Mouse (Mus musculus) thymus, adult 2 months (tissue): ENCODE measurements around the gene Aqp5. TPM values are rescaled to one million over a fixed set of nuclear protein-coding genes. Genes with fewer than 3 reads are reported as not detected.

Source experiments
- DNase-seq: peaks from one replicate; pipeline ENCODE4 v3.0.0; 2021
- H3K27ac ChIP-seq: fragments of 200-500 bp; 2 replicates; pipeline ENCODE4 v1.5.1; 2012; ENCODE audit warnings: low read length, control low read depth; ENCODE audit not compliant: control insufficient read depth, insufficient read depth
- H3K27me3 ChIP-seq: fragments of 200-500 bp; 2 replicates; pipeline ENCODE4 v1.6.1; 2012; ENCODE audit warnings: mild to moderate bottlenecking, low read length, moderate library complexity, mixed read lengths; ENCODE audit not compliant: control insufficient read depth, insufficient read depth
- H3K36me3 ChIP-seq: fragments of 200-500 bp; 2 replicates; pipeline ENCODE4 v1.6.1; 2012; ENCODE audit warnings: mild to moderate bottlenecking, low read length, moderate library complexity; ENCODE audit not compliant: control insufficient read depth, insufficient read depth
- H3K4me1 ChIP-seq: fragments of 200-500 bp; replicated peaks from 2 replicates; pipeline ENCODE4 v1.6.1; 2012; ENCODE audit warnings: low read length; ENCODE audit not compliant: control insufficient read depth, insufficient read depth
- H3K4me3 ChIP-seq: fragments of 200-500 bp; 2 replicates; pipeline ENCODE4 v1.5.1; 2012; ENCODE audit warnings: mild to moderate bottlenecking, low read length, control low read depth, moderate library complexity; ENCODE audit not compliant: control insufficient read depth, insufficient read depth
- CTCF ChIP-seq: fragments of 200-500 bp; IDR thresholded peaks from 2 replicates; pipeline ENCODE4 v1.5.1; 2012; ENCODE audit warnings: mild to moderate bottlenecking, control low read depth, low read length, moderate library complexity, borderline replicate concordance; ENCODE audit not compliant: control insufficient read depth, poor library complexity, insufficient read depth; ENCODE audit errors: extremely low read depth
- POLR2A ChIP-seq: fragments of 200-500 bp; IDR thresholded peaks from 2 replicates; pipeline ENCODE4 v1.6.1; 2012; ENCODE audit warnings: mild to moderate bottlenecking, low read length, control low read depth, moderate library complexity; ENCODE audit not compliant: control insufficient read depth, poor library complexity, insufficient read depth; ENCODE audit errors: extremely low read depth
- WGBS: fragments of 180-500 bp; shearing (Covaris S2); methylation state at CpG from one replicate; pipeline ENCODE4 v1.1.7; 2018; 5-methylcytosine and 5-hydroxymethylcytosine counted together
- polyA plus RNA-seq: library from polyadenylated mRNA; depleted of rRNA; stranded (reverse); fragments of >200 nt; gene quantifications from 2 replicates; pipeline ENCODE4 v1.2.3, GENCODE M21; 2012

The Aqp5 gene
- polyA plus RNA-seq, 1 experiment: 3.3 TPM

DNA sequence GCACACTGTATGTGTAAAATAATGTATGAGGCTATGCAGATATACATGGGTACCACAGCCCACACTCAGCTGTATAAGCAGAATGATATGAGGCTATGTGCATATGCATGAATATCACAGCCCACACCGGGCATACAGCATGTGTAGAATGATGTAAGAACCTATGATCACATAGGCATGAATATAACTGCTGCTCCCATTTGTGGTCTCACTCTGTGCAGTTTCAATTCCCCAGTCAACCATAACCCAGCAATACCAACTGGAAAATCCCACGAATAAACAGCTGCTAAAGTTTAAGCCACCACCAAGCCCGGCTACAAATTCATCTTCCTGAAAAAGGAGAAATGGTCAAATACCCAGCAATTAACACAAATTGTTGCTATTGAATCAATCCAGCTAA is 28.0 kb downstream of the Aqp5 start:
- Histone ChIP-seq H3K27me3 (no peaks in the 10 kb centered on the region; the same call in 1 of the 2 replicates), H3K27ac (no peak overlapping the region), H3K4me1 (no peaks in the 10 kb centered on the region), H3K36me3 (peaks cover 39% of the 10 kb centered on the region), H3K4me3 (no peak overlapping the region)
- WGBS: 85% methylated on average over 3 of the region's 3 CpGs
- no peak for DNase-seq
- TF ChIP-seq CTCF: no peak
- TF ChIP-seq POLR2A: no peak

- Histone ChIP-seq H3K4me3 (no peak overlapping the region), H3K27ac (no peak overlapping the region), H3K27me3 (no peaks in the 10 kb centered on the region), H3K36me3 (peaks cover 50% of the 10 kb centered on the region), H3K4me1 (no peaks in the 10 kb centered on the region)
- WGBS: 93% methylated on average over 4 of the region's 4 CpGs
- DNase-seq: no peak
- TF ChIP-seq CTCF (no peak), POLR2A (no peak)
These were observed 29.2 kb downstream of the Aqp5 start for GRCm38 (mm10) chr15:99619821-99620220.

DNA sequence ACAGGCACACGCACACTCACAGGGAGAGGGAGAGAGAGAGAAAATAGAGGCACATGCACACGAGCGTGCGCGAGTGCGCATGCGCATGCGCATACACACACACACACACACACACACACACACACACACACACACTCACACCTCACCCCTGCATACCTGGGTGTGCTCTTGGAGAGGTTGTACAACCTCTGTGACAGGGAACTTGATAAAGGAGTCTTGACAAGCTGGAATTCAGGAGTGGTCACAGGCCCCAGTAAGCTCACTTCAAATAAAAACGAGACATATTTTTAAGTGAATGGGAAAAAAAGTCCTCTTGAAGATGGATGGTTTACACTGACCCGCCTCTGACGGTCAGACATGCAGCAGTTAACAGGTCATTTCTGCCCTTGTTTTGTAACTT is 31.5 kb downstream of the Aqp5 start:
- peaks cover 72% of the 10 kb centered on the region for H3K36me3 ChIP-seq
- no peaks in the 10 kb centered on the region for H3K27me3 ChIP-seq
- H3K4me3 ChIP-seq: no peak overlapping the region
- H3K27ac ChIP-seq: no peak overlapping the region
- TF ChIP-seq POLR2A (no peak), CTCF (no peak)
- 96% methylated on average over 11 of the region's 11 CpGs for WGBS
- no peak for DNase-seq
- no peaks in the 10 kb centered on the region for H3K4me1 ChIP-seq

DNA sequence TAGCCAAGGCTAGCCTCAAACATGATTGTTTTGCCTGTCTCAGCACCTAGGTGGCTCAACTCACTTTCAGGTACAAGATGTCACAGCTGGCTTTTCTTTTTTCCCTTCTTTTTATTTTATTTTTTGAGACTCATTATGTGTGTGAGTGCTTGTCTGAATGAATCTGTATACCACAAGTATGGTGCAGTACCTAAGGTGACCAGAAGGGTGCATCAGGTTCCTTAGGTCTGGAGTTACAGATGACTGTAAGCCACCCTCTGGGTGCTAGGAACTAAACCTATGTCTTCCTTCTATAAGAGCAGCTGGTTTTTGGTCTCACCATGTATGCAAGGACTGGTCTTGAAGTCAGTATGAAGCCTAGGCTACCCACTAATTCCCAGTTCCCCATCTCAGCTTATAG is 41.0 kb downstream of the Aqp5 start:
- no peaks in the 10 kb centered on the region for H3K27me3 ChIP-seq
- peak; percentile 28 for DNase-seq
- H3K4me1 ChIP-seq: no peaks in the 10 kb centered on the region
- no peak overlapping the region for H3K4me3 ChIP-seq
- TF ChIP-seq CTCF: no peak
- TF ChIP-seq POLR2A: no peak
- H3K27ac ChIP-seq: no peak overlapping the region
- peaks cover 91% of the 10 kb centered on the region for H3K36me3 ChIP-seq

DNA sequence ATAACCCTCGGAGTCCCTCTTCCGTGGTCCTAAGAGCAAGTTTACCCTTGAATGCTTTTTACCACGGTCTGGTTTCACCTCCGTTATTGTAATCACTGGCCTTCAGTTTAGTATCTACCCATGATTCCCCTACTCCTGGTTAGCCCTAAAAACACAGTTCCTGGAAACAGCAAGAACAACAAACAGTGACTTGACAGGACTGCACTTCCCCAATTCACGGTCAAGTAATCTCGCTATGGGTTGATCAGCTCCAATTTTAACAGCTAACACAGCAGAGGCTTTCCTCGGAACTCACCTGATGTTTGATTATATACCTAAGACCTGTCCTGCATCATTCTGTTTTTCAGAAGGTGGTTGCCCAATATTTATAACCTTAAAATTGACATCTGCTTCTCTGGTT is 44.1 kb downstream of the Aqp5 start:
- 81% methylated on average over 7 of the region's 7 CpGs for WGBS
- Histone ChIP-seq H3K27me3 (no peaks in the 10 kb centered on the region), H3K4me3 (no peak overlapping the region), H3K27ac (no peak overlapping the region), H3K4me1 (no peaks in the 10 kb centered on the region), H3K36me3 (peaks cover 89% of the 10 kb centered on the region)
- no peak for DNase-seq
- no peak for TF ChIP-seq CTCF
- no peak for TF ChIP-seq POLR2A

GRCm38 (mm10) chr15:99637405-99638123 is 47.0 kb downstream of the Aqp5 start:
- Histone ChIP-seq H3K27ac (no peak overlapping the region), H3K36me3 (peaks cover 67% of the 10 kb centered on the region), H3K4me3 (no peak overlapping the region), H3K4me1 (no peaks in the 10 kb centered on the region), H3K27me3 (no peaks in the 10 kb centered on the region)
- TF ChIP-seq CTCF: no peak
- TF ChIP-seq POLR2A: no peak
- DNase-seq: no peak
- 96% methylated on average over 12 of the region's 12 CpGs for WGBS

GRCm38 (mm10) chr15:99638124-99638485 is 47.5 kb downstream of the Aqp5 start:
- peaks cover 61% of the 10 kb centered on the region for H3K36me3 ChIP-seq
- no peaks in the 10 kb centered on the region for H3K4me1 ChIP-seq
- H3K27me3 ChIP-seq: no peaks in the 10 kb centered on the region
- TF ChIP-seq CTCF (no peak), POLR2A (no peak)
- WGBS: 96% methylated on average over 5 of the region's 5 CpGs
- H3K4me3 ChIP-seq: no peak overlapping the region
- no peak for DNase-seq
- no peak overlapping the region for H3K27ac ChIP-seq
